Mouse (Mus musculus) forebrain, embryonic 11.5 days (tissue): ENCODE results near the gene Hoxb6. TPM values are rescaled to one million over a fixed set of nuclear protein-coding genes. Genes with fewer than 3 reads are reported as not detected.
A peak's percentile ranks its signal among the peaks of the same experiment; 100 is the strongest.

Experiments used
- ATAC-seq: fragments of 200-750 bp; cut with Nextera tagmentation; replicated peaks from 2 replicates; pipeline ENCODE4 v1.8.0; 2017; ENCODE audit warnings: moderate TSS enrichment; ENCODE audit not compliant: low FRiP score
- DNase-seq: peaks from one replicate; pipeline ENCODE4 v3.0.0-alpha.2; 2017; ENCODE audit warnings: low spot score
- H3K27ac ChIP-seq: fragments of 300-500 bp; sonication (generic); 2 replicates; pipeline ENCODE4 v1.5.1; 2014; ENCODE audit warnings: low read depth, low read length
- H3K27me3 ChIP-seq: fragments of 300-500 bp; sonication (generic); 2 replicates; pipeline ENCODE4 v1.6.1; 2014; ENCODE audit warnings: mild to moderate bottlenecking, low read length, mixed read lengths; ENCODE audit not compliant: control insufficient read depth, insufficient read depth
- H3K36me3 ChIP-seq: fragments of 300-500 bp; sonication (generic); 2 replicates; pipeline ENCODE4 v1.6.1; 2014; ENCODE audit warnings: mild to moderate bottlenecking, low read length, moderate library complexity, mixed read lengths; ENCODE audit not compliant: control insufficient read depth, insufficient read depth
- H3K4me1 ChIP-seq: fragments of 300-500 bp; sonication (generic); replicated peaks from 2 replicates; pipeline ENCODE4 v1.6.1; 2014; ENCODE audit warnings: low read length, mixed read lengths; ENCODE audit not compliant: control insufficient read depth, insufficient read depth
- H3K4me2 ChIP-seq: fragments of 300-500 bp; sonication (generic); 2 replicates; pipeline ENCODE4 v1.6.1; 2014; ENCODE audit warnings: low read depth, mild to moderate bottlenecking, low read length, moderate library complexity, mixed read lengths; ENCODE audit not compliant: severe bottlenecking
- H3K4me3 ChIP-seq: fragments of 300-500 bp; sonication (generic); 2 replicates; pipeline ENCODE4 v1.5.1; 2014; ENCODE audit warnings: low read depth, low read length
- H3K9ac ChIP-seq: fragments of 300-500 bp; sonication (generic); 2 replicates; pipeline ENCODE4 v1.6.1; 2014; ENCODE audit warnings: low read length
- H3K9me3 ChIP-seq: fragments of 300-500 bp; sonication (generic); 2 replicates; pipeline ENCODE4 v1.6.1; 2016; ENCODE audit warnings: low read length, mixed read lengths; ENCODE audit not compliant: control insufficient read depth
- WGBS: fragments of 180-500 bp; shearing (Covaris S2); extraction: QIAGEN DNeasy Blood & Tissue Kit; methylation state at CpG from one replicate; pipeline ENCODE4 v1.1.7; 2014; 5-methylcytosine and 5-hydroxymethylcytosine counted together
- polyA plus RNA-seq: library from polyadenylated mRNA; unstranded; fragments of >200 nt; fragmentation: Nextera tagmentation; extraction: Ambion mirVana; gene quantifications from 2 replicates; pipeline ENCODE4 v1.2.1, GENCODE M21; 2014

Hoxb6 gene
- polyA plus RNA-seq, 1 experiment from 2014 or later = not detected

DNA sequence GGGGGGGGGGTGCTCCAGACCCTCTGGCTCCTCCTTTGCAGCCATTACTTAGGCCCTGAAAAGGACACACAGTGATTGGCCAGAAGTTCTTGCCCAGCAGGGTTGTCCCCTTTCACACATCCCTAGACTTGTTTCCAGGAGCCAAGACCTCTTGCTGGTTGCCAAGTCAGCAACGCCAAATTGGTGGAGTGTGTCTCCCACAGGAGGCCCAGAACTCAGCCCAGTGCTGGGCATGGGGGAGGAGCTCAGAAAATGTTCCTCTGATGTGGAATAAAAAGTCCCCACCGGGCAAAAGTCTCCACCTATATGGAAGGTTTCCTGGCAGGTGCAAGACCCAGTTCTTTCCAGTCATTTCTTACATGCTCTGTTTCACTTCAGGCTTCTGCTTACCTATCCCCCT, 33.2 kb upstream of the Hoxb6 start:
- Histone ChIP-seq H3K9ac (no peak overlapping the region), H3K4me3 (no peak overlapping the region), H3K9me3 (no peaks in the 10 kb centered on the region), H3K27me3 (peaks cover 99% of the 10 kb centered on the region), H3K27ac (no peak overlapping the region), H3K36me3 (no peaks in the 10 kb centered on the region), H3K4me2 (no peak overlapping the region), H3K4me1 (no peaks in the 10 kb centered on the region)
- peak; percentile 44 for DNase-seq
- ATAC-seq = no peak
- WGBS = 4% methylated on average over 2 of the region's 2 CpGs

DNA sequence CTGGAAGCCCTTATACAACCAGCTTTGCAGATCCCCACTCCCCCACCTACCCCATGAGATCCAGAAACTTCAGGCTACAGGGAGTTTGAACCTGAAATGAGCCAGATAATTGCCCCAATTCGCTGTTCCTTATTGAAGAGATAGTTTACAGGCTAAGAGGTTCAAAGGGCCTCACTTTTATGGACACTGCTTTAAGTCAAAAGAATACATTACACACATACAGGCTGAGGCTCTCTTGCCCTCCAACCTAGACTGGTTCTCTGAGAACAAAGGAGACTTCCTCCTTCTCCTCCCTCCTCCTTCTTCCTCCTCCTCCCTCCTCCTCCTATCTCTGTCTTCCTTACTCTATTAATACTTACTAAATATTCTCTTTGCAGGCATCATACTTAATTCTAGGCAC, 32.8 kb upstream of the Hoxb6 start:
- Histone ChIP-seq H3K4me1 (no peaks in the 10 kb centered on the region), H3K9me3 (no peaks in the 10 kb centered on the region), H3K36me3 (no peaks in the 10 kb centered on the region), H3K9ac (no peak overlapping the region), H3K4me2 (no peak overlapping the region), H3K4me3 (no peak overlapping the region), H3K27ac (no peak overlapping the region), H3K27me3 (peaks cover 99% of the 10 kb centered on the region)
- 0% methylated on average over 1 of the region's 1 CpGs for WGBS
- ATAC-seq (no peak), DNase-seq (no peak)

DNA sequence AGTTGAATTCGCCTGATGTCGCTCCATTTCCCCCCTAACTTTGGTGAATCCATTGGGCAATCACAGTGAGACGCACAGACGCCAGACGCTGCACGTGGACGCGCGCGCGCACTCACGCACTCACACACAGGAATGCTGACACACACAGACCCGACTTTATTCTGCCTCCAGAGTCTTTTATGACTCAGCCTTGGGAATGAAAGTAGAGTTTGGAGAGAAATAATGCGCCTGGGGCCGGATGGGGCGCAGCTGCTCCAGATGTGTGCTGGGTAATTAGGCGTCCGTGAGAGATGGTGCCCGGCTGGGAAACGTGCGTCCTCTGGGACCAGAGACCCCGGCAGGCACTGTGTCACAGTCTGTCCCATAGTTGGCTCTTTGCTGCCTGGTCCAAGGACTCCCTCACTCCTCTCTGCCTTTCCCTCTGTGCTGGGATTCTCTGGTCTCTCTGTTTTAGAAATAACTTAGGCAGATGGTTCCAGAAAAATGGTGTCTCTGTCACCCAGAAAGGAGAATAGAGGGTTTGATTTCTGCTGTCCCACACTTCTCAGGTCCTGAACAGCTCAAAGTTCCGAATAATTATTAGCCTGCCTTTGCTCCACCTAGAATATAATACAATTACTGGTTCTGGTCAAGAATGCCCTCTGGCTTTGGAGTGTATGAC, 31.8 kb upstream of the Hoxb6 start:
- 3% methylated on average over 23 of the region's 23 CpGs for WGBS
- DNase-seq = peak; percentile 54
- Histone ChIP-seq H3K27ac (no peak overlapping the region), H3K9me3 (no peaks in the 10 kb centered on the region), H3K4me3 (no peak overlapping the region), H3K9ac (no peak overlapping the region), H3K4me2 (no peak overlapping the region), H3K36me3 (no peaks in the 10 kb centered on the region), H3K4me1 (no peaks in the 10 kb centered on the region), H3K27me3 (peaks cover 98% of the 10 kb centered on the region)
- ATAC-seq = no peak

DNA sequence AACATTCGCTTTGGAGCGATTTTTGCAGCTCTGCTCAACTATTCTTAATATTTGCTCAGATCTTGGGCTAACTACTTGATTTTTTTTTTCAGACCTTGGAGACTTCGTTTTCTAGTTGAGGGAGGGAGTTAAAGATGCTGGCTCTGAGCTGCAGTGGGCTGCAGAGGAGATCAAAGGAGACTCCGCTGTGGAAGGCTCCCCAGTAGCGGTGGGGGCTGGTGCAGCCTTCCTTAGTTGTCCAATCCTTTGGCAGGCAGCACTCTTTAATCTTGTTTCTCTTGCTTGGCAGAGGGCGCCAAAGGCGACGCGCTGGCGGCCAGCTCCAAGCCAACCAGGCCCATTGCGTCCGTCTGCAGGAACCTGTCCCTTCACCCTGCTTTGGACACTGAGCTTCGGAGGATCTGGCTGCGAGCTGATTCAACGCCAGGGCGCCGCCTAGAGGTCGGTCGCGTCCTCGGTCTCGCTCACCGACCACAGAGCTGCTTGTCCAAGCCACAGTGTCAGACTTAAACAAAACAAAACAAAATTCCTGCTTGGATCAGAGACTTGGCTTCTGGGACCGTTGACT, 30.9 kb upstream of the Hoxb6 start:
- ATAC-seq = no peak
- Histone ChIP-seq H3K9me3 (no peaks in the 10 kb centered on the region), H3K27me3 (peaks cover 98% of the 10 kb centered on the region), H3K36me3 (no peaks in the 10 kb centered on the region), H3K27ac (no peak overlapping the region), H3K4me3 (no peak overlapping the region), H3K4me2 (no peak overlapping the region), H3K9ac (no peak overlapping the region), H3K4me1 (no peaks in the 10 kb centered on the region)
- peak; percentile 90 for DNase-seq
- WGBS = 1% methylated on average over 24 of the region's 24 CpGs

DNA sequence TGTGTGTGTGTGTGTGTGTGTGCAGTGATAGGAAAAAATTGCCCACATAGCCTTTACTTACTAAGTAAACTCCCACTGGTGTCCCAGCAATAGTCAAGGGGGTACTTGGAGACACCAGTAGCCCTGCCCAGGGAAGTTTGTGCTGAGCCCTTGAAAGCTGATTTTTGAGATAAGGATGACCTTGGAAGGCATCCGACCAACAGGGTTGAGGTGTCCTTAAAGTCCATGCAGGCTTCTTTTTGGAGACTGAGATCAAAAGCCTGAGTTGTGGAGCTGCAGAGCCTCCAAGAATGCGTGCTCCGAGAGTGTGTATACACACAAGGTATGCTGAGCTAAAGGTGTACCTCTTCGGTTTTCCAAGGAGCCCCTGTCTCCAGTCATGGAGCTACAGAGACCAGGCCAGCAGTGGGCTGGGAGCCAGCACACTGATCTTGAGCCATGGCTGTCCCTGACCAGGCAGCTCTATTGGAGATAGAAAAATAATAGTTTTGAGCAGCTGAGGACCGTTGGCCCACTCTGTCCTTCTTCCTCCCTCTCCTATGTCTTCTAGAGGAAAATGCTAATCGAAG, 29.9 kb upstream of the Hoxb6 start:
- ATAC-seq (no peak), DNase-seq (no peak)
- Histone ChIP-seq H3K36me3 (no peaks in the 10 kb centered on the region), H3K27me3 (peaks cover 98% of the 10 kb centered on the region), H3K9me3 (no peaks in the 10 kb centered on the region), H3K4me2 (no peak overlapping the region), H3K27ac (no peak overlapping the region), H3K9ac (no peak overlapping the region), H3K4me1 (no peaks in the 10 kb centered on the region), H3K4me3 (no peak overlapping the region)
- 9% methylated on average over 6 of the region's 6 CpGs for WGBS

DNA sequence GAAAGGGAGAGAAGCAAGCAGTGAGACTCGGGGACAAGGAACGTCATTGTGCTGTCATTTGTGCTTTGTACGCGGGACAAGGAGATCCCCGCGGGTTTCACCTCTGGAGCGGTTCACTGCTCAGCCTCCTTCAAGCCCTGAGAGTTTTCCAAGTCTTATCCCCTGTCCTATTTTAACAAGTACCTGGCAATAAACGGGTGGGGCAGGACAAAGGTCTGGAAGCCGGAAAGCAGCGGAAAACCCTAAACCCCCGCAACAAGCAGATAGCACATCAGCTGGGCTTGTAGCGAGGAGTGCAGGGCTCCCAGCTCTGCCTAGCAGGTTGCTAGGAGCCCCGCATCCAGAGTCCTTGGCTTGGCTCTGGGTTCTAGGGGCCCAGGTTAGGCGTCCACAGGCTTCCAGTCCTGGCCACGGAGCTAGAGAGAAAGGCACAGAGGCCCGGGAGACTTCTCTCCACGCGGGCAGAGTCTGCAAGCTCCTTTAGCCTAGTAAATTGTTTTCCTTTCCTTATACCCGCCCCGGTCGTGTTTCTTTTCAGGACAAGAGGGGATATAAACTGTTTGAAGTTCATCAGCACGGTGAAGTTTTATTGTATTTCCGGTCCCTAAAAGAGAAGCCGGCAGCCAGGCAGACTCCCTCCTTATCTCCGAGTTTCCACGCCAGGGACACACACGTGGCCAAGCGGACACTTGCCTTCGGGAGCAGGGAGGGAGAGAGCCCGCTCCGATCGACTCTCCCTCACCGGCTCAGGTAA, 28.5 kb upstream of the Hoxb6 start:
- Histone ChIP-seq H3K9ac (no peak overlapping the region), H3K27me3 (peaks cover 96% of the 10 kb centered on the region), H3K4me2 (no peak overlapping the region), H3K36me3 (no peaks in the 10 kb centered on the region), H3K27ac (no peak overlapping the region), H3K4me3 (no peak overlapping the region), H3K4me1 (no peaks in the 10 kb centered on the region), H3K9me3 (no peaks in the 10 kb centered on the region)
- no peak for DNase-seq
- ATAC-seq = no peak
- under 1% methylated on average over 33 of the region's 33 CpGs for WGBS

DNA sequence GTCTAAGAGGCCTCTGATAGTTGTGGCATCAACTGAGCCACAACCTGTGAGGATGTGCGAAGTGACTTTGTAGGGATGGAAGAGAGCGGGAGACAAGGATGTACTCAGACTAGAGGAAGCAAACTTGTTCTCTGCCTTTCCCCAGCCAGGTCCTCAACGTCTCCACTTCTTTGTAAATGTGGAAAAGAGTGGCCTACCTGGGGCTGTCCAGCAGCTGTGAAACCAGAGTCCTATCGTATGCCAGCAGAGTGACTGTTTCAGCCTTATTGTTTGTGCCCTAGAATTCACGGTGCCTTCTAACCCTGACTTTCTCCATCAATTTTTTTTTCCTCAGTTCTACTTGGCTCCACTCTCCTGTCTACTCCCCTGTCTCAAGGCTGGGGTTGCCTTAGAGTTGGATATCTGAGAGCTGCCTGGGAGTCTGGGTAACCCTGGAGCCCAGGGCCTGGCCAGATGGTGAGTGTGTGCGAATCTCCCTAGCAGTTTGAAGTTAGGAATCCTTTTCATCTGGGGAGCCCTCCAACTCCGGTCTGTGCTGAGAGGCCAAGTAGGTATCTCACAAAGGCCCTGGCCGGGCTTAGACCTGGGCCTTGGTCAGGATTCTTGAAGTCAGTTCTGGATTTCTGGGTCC, 27.8 kb upstream of the Hoxb6 start:
- Histone ChIP-seq H3K9me3 (no peaks in the 10 kb centered on the region), H3K27ac (no peak overlapping the region), H3K27me3 (peaks cover 96% of the 10 kb centered on the region), H3K9ac (no peak overlapping the region), H3K4me3 (no peak overlapping the region), H3K36me3 (no peaks in the 10 kb centered on the region), H3K4me2 (no peak overlapping the region), H3K4me1 (no peaks in the 10 kb centered on the region)
- WGBS = 2% methylated on average over 8 of the region's 8 CpGs
- DNase-seq (no peak), ATAC-seq (no peak)

DNA sequence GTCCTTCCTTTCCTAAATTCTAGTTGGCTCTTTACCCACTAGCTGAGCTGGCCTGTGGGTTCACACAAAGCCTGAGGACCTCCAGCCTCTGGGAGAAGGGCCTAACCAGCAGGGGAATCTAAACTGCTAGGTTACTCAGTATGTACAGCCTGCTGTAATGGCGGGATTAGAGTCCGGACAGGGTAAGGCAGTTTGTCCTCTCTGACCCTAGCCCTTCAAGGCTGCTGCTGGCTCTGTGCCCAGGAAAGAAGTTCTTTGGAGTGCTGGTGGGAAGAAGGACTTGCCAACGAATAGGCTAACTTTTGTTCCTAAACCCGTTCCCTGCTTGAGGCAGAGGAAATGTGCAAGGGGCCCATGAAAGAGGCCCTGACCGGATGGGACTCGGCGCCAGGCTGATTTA, 26.3 kb upstream of the Hoxb6 start:
- no peak overlapping the region for H3K27ac ChIP-seq
- no peak overlapping the region for H3K4me3 ChIP-seq
- no peaks in the 10 kb centered on the region for H3K4me1 ChIP-seq
- no peaks in the 10 kb centered on the region for H3K9me3 ChIP-seq
- ATAC-seq = no peak
- H3K36me3 ChIP-seq = no peaks in the 10 kb centered on the region
- H3K9ac ChIP-seq = no peak overlapping the region
- H3K4me2 ChIP-seq = no peak overlapping the region
- H3K27me3 ChIP-seq = peaks cover 96% of the 10 kb centered on the region
- WGBS = 2% methylated on average over 7 of the region's 7 CpGs
- DNase-seq = no peak
